Mouse (Mus musculus): Measurements from ENCODE around the gene Uck2. TPM values are rescaled to one million over a fixed set of nuclear protein-coding genes. Genes with fewer than 3 reads are reported as not detected.

The Uck2 gene
- total RNA-seq, 2 experiments from 2014 or later: 75.3 to 79.5 TPM

- peak; percentile 69 for ATAC-seq (ENCODE audit: poor library complexity, severe bottlenecking)
Measured at GRCm38 (mm10) chr1:167259702-167260101, 25.4 kb downstream of the Uck2 start.

GRCm38 (mm10) chr1:167256724-167257302 is 28.3 kb downstream of the Uck2 start:
- ATAC-seq (ENCODE audit: poor library complexity, severe bottlenecking): no peak

GRCm38 (mm10) chr1:167253579-167253978 is 31.5 kb downstream of the Uck2 start:
- ATAC-seq (ENCODE audit: poor library complexity, severe bottlenecking): no peak

- ATAC-seq (ENCODE audit: poor library complexity, severe bottlenecking): no peak
Measured at GRCm38 (mm10) chr1:167249881-167250280, 35.2 kb downstream of the Uck2 start.

- no peak for ATAC-seq (ENCODE audit: poor library complexity, severe bottlenecking)
Measured at GRCm38 (mm10) chr1:167249252-167249651, 35.9 kb downstream of the Uck2 start.

GRCm38 (mm10) chr1:167247886-167248285 is 37.2 kb downstream of the Uck2 start:
- ATAC-seq (ENCODE audit: poor library complexity, severe bottlenecking): no peak

GRCm38 (mm10) chr1:167246976-167247375 is 38.1 kb downstream of the Uck2 start:
- ATAC-seq (ENCODE audit: poor library complexity, severe bottlenecking): peak; percentile 60

- ATAC-seq (ENCODE audit: poor library complexity, severe bottlenecking): peak; percentile 65
Measured at GRCm38 (mm10) chr1:167246275-167246674, 38.8 kb downstream of the Uck2 start.

- ATAC-seq (ENCODE audit: poor library complexity, severe bottlenecking): no peak
Measured at GRCm38 (mm10) chr1:167245180-167245641, 39.9 kb downstream of the Uck2 start.

- ATAC-seq (ENCODE audit: poor library complexity, severe bottlenecking): peak; percentile 65
Measured at GRCm38 (mm10) chr1:167242191-167242681, 42.9 kb downstream of the Uck2 start.

- ATAC-seq (ENCODE audit: poor library complexity, severe bottlenecking): no peak
Measured at GRCm38 (mm10) chr1:167241487-167241886, 43.6 kb downstream of the Uck2 start.

- ATAC-seq (ENCODE audit: poor library complexity, severe bottlenecking): no peak
Measured at GRCm38 (mm10) chr1:167240361-167240760, 44.8 kb downstream of the Uck2 start.

- no peak for ATAC-seq (ENCODE audit: poor library complexity, severe bottlenecking)
Measured at GRCm38 (mm10) chr1:167239916-167240315, 45.2 kb downstream of the Uck2 start.

GRCm38 (mm10) chr1:167237798-167238197 is 47.3 kb downstream of the Uck2 start:
- ATAC-seq (ENCODE audit: poor library complexity, severe bottlenecking): no peak

GRCm38 (mm10) chr1:167236790-167237189 is 48.3 kb downstream of the Uck2 start:
- no peak for ATAC-seq (ENCODE audit: poor library complexity, severe bottlenecking)

- ATAC-seq (ENCODE audit: poor library complexity, severe bottlenecking): no peak
Measured at GRCm38 (mm10) chr1:167234344-167234743, 50.8 kb downstream of the Uck2 start.

- no peak for ATAC-seq (ENCODE audit: poor library complexity, severe bottlenecking)
Measured at GRCm38 (mm10) chr1:167232918-167233317, 52.2 kb downstream of the Uck2 start.

GRCm38 (mm10) chr1:167231612-167232283 is 53.4 kb downstream of the Uck2 start:
- ATAC-seq (ENCODE audit: poor library complexity, severe bottlenecking): peak; percentile 30; the same call in 1 of the 2 replicates

- ATAC-seq (ENCODE audit: poor library complexity, severe bottlenecking): peak; percentile 69
Measured at GRCm38 (mm10) chr1:167230930-167231611, 54.0 kb downstream of the Uck2 start.

- peak; percentile 69 for ATAC-seq (ENCODE audit: poor library complexity, severe bottlenecking)
Measured at GRCm38 (mm10) chr1:167222382-167223010, 62.6 kb downstream of the Uck2 start.
